Mouse (Mus musculus): ENCODE measurements around the gene Phf23.
A peak's percentile ranks its signal among the peaks of the same experiment; 100 is the strongest.
"Not testable (repeated sequence)": the region's sequence is repeated elsewhere in the genome, so short reads cannot be mapped to it uniquely, and the experiment has no call there.

Gene Phf23

DNA sequence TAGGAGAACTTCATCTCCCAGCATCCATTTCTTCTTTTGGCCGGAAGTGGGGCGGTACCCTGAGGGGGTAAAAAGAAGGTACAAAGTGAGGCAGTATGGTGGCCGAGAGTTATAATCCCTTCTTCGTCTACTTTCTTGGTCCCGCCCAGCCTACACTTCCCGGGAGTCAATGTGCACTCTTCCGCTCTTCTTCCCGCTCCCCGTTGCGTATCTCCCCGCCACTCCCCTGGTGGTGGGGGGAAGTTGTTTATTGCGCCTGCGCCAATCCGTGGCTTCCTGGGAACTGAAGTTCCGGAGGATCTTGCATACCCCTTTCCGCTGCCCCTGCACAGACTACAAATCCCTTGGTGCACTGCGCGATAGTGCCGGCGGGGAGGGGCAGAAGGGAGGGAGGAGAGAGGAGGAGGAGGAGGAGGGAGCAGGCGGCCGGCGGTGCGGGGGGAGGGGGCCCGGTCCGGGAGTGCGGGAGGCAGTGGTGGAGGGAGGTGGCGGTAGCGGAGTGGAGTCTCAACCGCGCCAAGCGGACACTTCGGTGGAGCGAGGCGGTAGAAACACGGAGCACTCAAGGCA is at the start of gene Phf23:
Gene Phf23, plus strand, starts transcription at position 387 of the 570 bp plus-strand sequence.
- peak; percentile 98 for DNase-seq

DNA sequence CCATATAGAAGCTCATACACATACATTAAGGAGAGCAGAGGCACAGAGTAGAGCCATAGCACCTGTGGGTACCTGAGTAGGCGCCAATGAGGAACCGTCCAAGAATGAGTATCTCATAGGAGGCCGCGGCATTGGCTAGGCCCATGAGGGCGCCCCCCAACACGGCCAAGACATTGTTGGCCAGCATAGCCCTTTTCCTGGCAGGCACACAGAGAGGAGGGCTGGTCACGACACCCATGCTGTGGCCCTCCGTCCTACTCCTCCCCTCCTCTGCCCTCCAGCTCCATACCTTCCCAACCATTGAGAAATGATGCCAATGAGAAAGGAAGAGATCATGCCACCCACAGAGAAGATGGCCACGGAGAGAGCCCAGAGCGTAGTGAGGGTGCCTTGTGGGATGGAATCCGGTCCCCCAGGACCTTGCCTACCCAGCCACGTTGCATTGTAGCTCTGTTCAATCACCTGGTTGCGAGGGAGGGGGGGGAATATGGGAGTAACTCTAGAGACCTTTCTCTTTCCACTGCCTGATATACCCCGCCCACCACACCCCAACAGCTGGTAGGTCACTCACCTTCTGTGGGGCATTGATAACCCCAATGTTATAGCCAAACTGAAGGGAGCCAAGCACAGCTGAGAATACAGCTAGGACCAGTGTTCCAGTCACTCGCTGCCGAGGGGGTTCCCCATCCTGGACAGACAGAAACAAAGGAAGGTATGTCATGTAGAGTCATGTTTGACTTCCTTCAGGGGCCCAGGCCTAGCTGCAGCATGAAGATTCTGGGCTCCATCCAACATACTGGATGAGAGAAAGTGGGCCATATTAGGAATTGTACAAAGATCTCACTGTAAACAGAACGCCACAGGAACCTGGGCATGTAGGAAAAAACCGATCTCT is 49.3 kb upstream of the Phf23 start:
- no peak for DNase-seq

DNA sequence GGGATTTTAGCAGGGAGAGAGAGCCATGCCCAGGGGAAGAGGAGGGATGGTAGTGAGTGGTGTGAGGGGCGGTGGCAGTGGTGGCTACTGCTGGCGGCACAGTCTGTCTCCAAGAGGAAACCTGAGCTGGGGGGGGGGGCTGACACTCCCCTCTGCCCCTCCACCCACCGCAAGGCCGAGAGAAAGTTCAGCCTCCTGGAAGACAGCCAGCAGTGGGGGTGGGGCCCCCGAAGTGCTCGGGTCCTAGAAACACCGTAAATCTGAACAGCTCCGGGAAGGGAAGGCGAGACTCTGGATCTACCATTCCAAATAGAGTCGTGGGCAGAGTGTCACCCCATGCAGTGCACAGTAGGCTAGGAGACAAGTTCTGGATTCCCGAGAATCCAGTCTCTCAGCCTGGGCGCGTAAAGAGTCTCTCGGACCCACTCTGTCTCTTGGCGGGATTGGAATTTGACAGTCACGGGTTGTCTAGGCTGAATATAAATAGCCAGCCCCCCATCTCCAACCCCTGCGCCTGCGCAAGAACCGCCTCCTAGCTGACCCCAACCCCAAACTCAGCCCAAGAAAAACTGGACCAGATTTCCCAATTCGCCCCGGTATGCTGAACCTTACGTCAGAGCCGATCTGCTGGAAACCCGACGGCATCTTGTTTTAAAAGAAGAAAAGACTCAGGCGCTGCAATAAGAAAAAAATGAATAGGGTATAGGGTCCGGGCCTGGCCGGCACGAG is 48.1 kb upstream of the Phf23 start:
- DNase-seq, result peak; percentile 77

DNA sequence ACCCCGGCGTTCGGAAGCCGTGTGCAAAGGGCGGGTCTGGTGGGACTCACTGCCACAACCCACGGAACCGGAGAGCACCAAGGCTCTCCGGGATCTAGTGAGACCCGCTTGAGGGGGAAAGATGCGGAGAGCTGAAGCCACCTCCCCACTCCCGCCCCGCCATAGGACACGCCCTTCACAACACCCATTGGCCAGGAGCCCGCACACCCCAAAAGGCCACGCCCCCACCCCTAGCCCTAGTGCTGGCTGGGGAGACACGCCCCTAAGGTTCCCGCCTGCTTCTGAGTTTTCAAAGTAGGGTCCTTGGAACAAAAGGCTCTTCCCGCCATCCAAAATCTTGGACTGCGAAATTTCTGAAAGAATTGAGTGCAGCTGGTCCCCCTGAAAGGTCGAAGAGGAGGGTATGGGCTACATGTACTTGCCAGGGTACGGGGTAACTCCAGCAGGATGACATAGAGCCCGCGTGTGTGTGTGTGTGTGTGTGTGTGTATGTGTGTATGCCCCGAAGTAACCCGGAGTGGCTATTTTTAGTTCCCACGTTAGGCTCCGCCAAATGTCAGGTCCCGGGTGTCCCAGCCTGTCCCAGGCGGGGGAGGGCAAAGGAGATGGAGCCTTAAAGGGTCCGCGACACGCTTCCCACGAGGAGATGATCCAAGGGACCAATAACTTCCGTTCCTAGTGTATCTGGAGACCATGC is 47.4 kb upstream of the Phf23 start, which contains the start of gene Slc2a4:
Gene Slc2a4, minus strand, starts transcription at position 123 of the 697 bp plus-strand sequence.
- DNase-seq, result peak; percentile 97

DNA sequence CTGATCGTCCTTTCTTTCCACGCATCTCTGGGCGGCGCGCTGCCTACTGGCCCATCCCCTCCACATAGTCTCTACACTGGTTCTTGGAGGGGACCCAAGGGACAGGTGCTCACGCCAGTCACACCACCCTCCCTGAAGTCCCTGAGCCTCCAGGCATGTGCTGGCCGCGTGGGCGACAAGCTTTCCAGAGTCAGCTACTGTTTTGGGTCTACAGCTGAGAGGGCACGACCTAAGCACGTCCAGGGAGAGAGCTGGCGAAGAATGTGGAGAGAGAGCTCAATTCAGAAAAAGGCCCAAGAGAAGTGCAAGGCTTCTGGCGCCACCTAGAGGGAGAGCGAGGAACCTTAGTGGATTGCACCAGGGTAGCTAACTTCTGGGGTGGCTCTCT is 46.8 kb upstream of the Phf23 start:
- peak; percentile 95 for DNase-seq

DNA sequence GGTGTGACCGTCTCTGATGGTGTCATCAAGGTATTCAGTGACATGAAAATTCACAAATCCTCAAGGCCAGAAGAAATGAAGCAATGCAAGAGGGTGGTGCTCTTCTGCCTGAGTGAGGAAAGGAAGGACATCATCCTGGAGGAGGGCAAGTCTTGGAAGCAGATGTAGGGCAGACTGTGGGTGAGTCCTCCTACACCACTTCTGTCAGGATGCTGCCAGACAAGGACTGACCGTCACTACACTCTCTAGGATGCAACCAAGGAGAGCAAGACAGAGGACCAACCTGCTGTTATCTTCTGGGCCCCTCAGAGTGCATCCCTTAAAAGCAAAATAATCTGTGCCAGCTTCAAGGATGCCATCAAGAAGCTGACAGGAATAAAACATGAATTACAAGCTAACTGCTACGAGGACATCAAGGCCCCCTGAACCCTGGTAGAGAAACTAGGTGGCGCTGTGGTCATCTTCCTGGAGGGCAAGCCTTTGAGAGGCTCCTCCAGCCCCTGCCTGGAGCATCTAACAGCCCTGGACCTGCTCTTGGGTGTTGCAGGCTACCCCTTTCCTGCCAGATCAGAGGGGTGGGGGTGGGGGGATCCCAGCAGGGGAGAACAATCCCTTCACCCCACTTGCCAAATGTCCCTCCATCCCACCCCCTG is 44.6 kb upstream of the Phf23 start:
- peak; percentile 45 for DNase-seq

DNA sequence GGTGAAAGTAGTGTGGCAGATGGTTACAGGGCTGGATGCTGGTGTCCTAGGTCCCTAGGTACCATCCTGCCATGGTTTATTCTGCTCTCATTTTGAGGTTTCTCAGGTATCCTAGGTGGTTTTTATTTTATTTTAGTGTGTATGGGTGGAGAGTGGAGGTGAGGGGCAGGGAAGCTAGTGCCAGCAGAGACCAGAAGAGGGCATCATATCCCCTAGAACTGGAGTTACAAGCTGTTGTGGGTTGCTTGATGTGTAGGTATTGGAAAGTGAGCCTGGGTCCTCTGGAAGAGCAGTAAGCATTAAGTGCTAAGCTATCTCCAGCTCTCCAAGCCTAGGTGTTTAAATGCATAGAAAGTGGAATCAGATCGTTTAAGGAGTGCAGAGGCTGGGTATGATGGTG is 43.3 kb upstream of the Phf23 start:
- no peak for DNase-seq

DNA sequence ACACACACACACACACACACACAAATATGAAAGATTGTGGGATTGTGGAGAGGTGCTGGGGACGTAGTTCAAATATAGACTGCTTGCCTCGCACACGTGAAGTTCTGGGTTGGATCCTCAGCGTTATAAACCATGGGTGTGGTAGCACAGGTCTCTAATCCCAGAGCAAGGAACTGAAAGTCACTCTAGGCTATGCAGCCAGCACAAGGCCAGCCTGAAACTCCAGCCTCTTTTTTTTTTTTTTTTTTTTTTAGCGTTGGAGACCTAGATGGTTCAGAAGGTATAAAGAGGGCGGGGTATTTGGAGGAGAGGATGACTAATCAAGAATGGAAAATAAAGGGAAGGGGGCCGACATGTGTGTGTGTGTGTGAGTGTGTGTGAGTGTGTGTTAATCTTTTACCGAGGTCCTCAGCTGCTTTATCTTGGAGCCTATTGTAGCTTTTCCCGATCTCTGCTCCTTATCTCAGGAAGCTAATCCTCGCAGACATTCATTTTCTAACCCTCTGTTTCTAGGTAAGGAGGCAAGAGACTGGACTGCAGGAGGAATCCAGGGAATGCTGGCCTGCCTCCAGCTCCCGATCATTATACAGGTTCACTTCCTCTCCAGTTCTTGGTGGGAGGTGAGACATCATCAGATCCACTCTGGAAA is 42.2 kb upstream of the Phf23 start:
- no peak for DNase-seq

DNA sequence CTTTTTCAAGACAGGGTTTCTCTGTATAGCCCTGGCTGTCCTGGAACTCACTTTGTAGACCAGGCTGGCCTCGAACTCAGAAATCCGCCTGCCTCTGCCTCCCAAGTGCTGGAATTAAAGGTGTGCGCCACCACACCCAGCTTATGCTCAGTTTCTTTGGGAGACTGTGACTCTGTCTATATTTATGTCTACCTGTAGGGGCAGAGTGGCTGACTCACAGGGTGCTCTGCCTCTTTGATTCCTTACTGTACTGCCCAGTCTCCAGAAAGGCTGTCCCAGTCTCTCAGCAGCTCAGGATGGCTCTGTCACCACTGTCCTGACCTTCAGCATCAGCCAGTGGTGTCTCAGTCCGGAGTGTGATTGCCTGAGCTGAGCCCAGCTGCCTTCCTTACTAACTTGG is 40.0 kb upstream of the Phf23 start:
- DNase-seq, result not testable (repeated sequence)

DNA sequence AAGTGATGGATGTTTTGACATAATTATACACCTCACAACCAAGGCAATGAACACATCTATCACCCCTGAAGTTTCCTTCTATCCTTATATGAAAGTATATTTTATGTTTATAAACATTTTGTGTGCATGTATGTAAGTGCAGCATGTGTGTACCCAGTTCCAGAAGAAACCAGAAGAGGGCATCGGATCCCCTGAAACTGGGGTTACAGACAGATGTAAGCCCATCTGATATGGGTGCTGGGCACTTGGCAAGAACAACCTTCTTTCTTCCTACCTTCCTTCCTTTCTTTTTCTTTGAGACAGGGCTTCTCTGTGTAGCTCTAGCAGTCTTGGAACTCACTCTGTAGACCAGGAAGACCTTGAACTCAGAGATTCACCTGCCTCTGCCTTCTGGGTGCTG is 39.4 kb upstream of the Phf23 start:
- no peak for DNase-seq

DNA sequence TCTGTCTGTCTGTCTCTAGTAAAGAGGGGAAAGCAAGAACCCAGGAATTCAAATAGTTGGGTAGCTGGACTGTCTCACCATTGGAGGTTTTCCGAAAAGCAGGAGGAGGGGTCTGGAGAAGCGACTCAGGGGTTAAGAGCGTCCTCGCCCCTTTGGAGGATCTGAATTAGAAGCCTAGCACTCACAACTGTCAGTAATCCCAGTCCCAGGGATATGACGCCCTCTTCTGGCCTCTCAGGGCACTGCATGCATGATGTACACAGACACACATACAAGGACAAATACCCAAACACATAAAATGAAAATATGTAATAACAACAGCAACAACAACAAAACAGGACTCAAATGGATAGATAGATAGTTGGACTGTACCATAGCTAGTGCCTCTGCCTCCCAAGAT is 35.0 kb upstream of the Phf23 start:
- DNase-seq, result no peak

DNA sequence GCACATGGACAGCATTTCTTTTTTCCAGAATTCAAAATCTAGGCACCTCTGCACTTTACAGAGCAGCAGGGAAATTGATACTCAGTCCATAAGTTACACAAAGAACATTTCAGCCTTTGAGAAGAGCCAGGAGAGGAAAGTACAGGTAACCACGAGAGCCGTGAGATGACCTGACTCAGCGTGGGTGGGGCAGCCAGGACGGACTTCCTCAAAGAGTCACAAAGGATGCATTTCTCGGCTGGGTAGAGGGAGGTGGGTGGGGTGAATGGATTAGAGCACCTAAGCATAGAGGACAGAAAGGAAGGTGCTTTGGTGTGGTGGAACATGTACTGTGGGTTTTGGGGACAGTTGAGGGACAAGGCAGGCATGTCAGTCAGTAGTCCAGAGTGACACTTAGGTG is 33.7 kb upstream of the Phf23 start:
- no peak for DNase-seq

DNA sequence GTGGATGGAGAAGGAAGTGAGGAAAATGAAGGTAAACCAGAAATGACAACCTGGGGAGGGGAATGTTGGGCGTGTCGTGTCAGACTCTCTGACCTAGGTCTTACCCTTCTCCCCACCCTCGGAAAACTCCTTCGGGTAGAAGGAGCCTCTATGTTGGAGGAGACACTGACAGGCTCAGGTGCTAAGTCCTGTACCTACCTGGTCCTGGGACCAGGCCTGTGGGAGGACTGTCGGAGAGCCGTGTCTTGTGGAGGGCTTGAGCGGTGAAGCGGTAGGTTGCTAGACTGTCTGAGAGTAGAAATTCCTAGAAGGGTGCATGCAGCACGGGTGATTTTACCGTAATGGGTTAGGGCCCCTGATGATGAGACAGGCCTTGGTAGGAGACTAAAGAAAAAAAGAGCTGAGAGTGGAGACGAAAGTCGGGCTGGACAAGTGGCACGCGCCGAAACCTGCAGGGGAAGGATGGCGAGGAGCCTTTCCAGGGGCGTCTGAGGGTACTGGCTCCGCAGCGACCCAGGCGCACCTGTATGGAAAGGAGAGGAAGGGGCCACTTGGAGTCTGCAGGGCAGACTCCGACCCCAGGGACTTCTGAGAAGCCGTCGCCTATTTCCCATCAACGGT is 30.8 kb upstream of the Phf23 start, which contains the start of gene Cldn7:
Gene Cldn7, plus strand, starts transcription at position 130 of the 621 bp plus-strand sequence.
- DNase-seq, result no peak

DNA sequence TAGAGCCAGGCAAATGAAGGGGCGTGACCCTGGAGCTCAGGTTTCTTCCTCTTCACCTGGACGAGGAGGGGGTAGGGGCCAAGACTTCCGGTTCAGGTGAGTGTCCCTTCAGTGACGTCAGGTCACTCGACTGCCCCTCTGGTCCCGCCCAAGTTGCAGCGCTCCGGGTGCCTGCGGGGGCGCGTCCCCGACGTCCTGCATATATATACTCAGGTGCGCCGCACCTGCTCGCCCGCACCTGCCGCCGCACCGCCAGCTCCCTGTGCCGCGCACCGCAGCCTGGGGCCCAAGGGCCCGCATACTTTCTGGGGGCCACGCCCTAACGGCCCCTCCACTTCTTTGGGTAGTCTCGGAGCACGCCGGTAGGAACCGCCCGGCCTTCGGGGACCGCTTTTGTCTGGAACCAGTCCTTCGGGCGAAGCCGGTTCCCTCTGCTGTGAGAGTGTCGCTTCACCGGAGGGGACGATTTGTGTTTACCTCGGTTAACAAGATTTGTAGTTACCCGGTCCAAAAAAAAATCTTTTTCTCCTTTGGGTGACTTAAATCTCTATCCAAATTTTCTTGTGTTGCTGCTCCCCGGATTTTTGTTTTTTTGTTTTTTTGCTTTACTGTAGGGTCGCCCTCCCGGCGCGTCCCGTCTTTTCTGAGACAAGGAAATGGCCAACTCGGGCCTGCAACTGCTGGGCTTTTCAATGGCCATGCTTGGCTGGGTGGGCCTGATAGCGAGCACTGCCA is 30.1 kb upstream of the Phf23 start:
- peak; percentile 78 for DNase-seq

DNA sequence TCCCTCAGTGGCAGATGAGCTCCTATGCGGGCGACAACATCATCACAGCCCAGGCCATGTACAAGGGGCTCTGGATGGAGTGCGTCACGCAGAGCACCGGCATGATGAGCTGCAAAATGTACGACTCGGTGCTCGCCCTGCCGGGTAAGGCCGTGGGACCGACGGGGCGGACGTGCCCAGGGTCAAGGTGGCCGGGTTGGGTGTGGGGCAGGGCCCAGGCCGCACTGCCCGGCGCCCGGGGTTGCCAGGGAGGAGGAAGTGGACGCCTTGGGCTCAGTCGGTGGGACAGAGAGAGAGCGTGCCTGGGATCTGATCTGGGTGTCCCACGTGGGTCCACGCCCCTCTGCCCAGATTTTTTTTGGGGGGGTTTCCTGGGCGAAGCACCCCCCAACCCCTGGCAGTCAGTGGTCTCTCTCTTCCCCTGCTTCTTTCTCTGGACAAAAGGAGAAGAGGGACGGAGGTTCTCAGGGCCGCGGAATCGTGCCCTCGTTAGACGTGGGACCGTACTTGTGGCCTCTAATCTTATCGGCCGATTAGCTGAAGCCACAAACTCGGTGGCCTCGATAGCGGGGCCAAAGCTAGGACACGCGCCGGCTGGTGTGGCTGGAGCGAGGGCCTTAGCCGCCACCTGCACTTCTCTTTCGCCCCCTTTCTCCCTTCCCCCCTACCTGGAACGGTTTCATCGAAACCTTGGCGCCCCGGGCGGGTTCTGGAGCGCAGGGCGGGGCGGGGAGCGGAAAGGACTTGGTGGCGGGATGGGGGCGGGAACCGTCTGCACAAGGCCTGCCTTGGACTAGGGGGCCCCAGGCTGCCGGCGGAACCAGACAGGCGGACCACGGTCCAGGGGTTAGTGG is 29.3 kb upstream of the Phf23 start:
- peak; percentile 84 for DNase-seq

DNA sequence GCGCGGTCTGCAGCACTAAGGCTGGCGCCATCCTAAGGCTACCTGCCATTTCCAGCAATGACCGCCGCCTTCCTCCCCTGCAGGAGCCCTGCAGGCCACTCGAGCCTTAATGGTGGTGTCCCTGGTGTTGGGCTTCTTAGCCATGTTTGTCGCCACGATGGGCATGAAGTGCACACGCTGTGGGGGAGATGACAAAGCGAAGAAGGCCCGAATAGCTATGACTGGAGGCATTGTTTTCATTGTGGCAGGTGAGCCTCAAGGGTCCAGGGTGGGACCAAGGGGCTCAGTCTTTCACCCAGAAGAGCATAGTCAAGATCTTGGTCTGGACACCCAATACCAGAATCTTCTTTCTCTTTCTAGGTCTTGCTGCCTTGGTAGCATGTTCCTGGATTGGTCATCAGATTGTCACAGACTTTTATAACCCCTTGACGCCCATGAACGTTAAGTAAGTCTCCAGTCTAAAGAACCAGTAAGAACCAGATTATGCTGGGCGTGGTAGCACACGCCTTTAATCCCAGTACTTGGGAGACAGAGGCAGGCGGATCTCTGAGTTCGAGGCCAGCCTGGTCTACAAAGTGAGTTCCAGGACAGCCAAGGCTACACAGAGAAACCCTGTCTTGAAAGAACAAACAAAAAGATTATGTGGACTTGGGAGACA is 28.6 kb upstream of the Phf23 start:
- DNase-seq, result no peak

DNA sequence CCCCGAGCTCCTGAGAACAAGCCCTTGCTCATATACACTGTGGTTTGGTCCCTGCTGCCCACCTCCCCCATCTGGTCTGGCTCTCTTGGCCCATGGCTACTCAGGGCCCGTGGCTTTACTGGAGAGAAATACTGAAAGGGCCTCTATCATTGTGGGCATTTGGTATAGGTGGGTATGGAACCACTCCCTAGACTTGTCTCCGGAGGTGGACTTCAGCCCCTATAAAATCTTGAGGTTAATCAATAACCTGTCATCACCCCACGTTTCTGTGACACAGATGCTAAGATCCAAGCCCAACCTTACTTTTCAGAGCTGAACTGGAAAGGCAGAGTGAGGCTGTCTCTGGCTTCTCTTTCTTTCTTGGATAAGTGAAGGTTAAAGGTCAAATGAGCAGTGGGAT is 26.8 kb upstream of the Phf23 start:
- DNase-seq, result no peak

DNA sequence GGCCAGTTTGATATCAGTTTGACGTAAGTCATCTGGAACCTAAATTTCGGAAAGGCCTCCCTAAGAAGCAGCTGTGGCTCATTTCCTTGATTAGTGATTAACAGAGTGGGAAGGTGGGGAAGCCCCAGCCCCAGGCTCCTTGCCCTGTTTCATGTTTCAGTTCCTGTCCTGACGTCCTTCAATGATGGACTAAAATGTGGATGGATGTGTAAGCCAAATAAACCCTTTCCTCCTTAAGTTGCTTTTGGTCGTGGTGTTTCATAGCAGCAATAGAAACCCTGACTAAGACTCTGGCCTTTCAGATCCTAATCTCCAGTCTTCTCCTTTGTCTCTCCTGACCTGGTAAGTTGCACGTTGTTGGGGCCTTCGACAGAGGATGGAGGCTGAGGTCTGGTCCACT is 25.4 kb upstream of the Phf23 start:
- DNase-seq, result no peak

DNA sequence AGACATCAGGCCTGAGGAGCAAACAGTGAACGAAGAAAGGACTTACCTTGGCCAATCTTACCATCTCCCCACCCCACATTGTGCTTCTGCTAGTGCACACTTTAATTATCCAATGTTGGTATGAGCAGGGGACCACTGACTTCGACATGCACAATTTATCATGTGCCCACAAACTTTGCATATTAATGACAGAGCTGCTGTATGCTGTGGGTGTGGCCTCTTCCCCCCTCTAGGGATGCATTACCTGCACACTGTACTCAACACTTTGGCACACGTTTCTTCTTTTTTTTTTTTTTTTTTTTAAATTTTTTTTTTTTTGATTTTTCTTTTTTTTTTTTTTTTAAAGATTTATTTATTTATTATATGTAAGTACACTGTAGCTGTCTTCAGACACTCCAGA is 24.8 kb upstream of the Phf23 start:
- DNase-seq, result no peak
